Mouse (Mus musculus): Measurements from ENCODE around the gene Itih5.

GRCm38 (mm10) chr2:10204301-10204700 is 50.9 kb downstream of the Itih5 start:
- no peak for TF ChIP-seq ZKSCAN1 (IDR thresholded peaks at IDR 0.05; ENCODE audit: low read depth, low read length)
- TF ChIP-seq CTCF (IDR thresholded peaks at IDR 0.05 in 2 of 3, conservative IDR thresholded peaks at IDR 0.05 in 1 of 3; ENCODE audit: control insufficient read depth in 1 of 3, insufficient read depth in 1 of 3, low read depth in 2 of 3, low read length in 3 of 3, poor library complexity in 1 of 3, severe bottlenecking in 1 of 3), result no peak
- no peak for TF ChIP-seq POLR2A (IDR thresholded peaks at IDR 0.05; ENCODE audit: control insufficient read depth in 1 of 2, insufficient read depth in 1 of 2, low read depth in 1 of 2, low read length in 2 of 2, poor library complexity in 1 of 2)
- no peak for TF ChIP-seq HCFC1 (IDR thresholded peaks at IDR 0.05; ENCODE audit: low read depth, low read length)
- TF ChIP-seq CHD1 (IDR thresholded peaks at IDR 0.05; ENCODE audit: low read depth, low read length), result no peak
- TF ChIP-seq E2F4 (IDR thresholded peaks at IDR 0.05; ENCODE audit: borderline replicate concordance, low read depth, low read length), result no peak
- TF ChIP-seq GATA1 (IDR thresholded peaks at IDR 0.05; ENCODE audit: low read depth, low read length), result no peak
- TF ChIP-seq GABPA (IDR thresholded peaks at IDR 0.05; ENCODE audit: low read depth, low read length), result no peak
- TF ChIP-seq JUND (IDR thresholded peaks at IDR 0.05; ENCODE audit: low read depth, low read length), result no peak
- TF ChIP-seq MYC (IDR thresholded peaks at IDR 0.05; ENCODE audit: low read depth, low read length), result no peak
- no peak for TF ChIP-seq TAL1 (IDR thresholded peaks at IDR 0.05; ENCODE audit: low read length)
